Mouse (Mus musculus) stomach, postnatal 0 days (tissue): ENCODE data around the gene Cd101. TPM values are rescaled to one million over a fixed set of nuclear protein-coding genes. Genes with fewer than 3 reads are reported as not detected.

ENCODE experiments used
- ATAC-seq: fragments of 200-750 bp; cut with Nextera tagmentation; 2 replicates; pipeline ENCODE4 v1.8.0; 2017; ENCODE audit not compliant: low FRiP score, low TSS enrichment
- DNase-seq: peaks from one replicate; pipeline ENCODE4 v3.0.0-alpha.2; 2016; ENCODE audit warnings: low spot score
- H3K27ac ChIP-seq: fragments of 300-500 bp; sonication (generic); replicated peaks from 2 replicates; pipeline ENCODE4 v1.5.1; 2014; ENCODE audit warnings: mild to moderate bottlenecking, control low read depth
- H3K27me3 ChIP-seq: fragments of 300-500 bp; sonication (generic); 2 replicates; pipeline ENCODE4 v1.6.1; 2014; ENCODE audit warnings: low read length; ENCODE audit not compliant: control insufficient read depth, insufficient read depth
- H3K36me3 ChIP-seq: fragments of 300-500 bp; sonication (generic); 2 replicates; pipeline ENCODE4 v1.6.1; 2014; ENCODE audit warnings: low read length, mixed read lengths; ENCODE audit not compliant: control insufficient read depth, insufficient read depth
- H3K4me1 ChIP-seq: fragments of 300-500 bp; sonication (generic); replicated peaks from 2 replicates; pipeline ENCODE4 v1.6.1; 2014; ENCODE audit warnings: antibody characterized with exemption; ENCODE audit not compliant: control insufficient read depth, insufficient read depth
- H3K4me2 ChIP-seq: fragments of 300-500 bp; sonication (generic); replicated peaks from 2 replicates; pipeline ENCODE4 v1.6.1; 2014; ENCODE audit warnings: low read depth, mild to moderate bottlenecking, control low read depth, moderate library complexity
- H3K4me3 ChIP-seq: fragments of 300-500 bp; sonication (generic); 2 replicates; pipeline ENCODE4 v1.5.1; 2014; ENCODE audit warnings: low read depth, low read length, control low read depth
- H3K9ac ChIP-seq: fragments of 300-500 bp; sonication (generic); 2 replicates; pipeline ENCODE4 v1.6.1; 2014; ENCODE audit warnings: mild to moderate bottlenecking, low read length, control low read depth, mixed read lengths
- H3K9me3 ChIP-seq: fragments of 300-500 bp; sonication (generic); 2 replicates; pipeline ENCODE4 v1.6.1; 2016; ENCODE audit warnings: low read length; ENCODE audit not compliant: control insufficient read depth
- CTCF ChIP-seq: IDR thresholded peaks from 2 replicates; pipeline ENCODE4 v1.5.1; 2016; ENCODE audit warnings: antibody characterized with exemption, low read depth, mild to moderate bottlenecking, moderate library complexity
- EP300 ChIP-seq: optimal IDR thresholded peaks from 2 replicates; pipeline ENCODE3; 2016; ENCODE audit warnings: antibody characterized with exemption
- WGBS: fragments of 180-500 bp; shearing (Covaris S2); extraction: QIAGEN DNeasy Blood & Tissue Kit; methylation state at CpG from one replicate; pipeline ENCODE4 v1.1.7; 2014; 5-methylcytosine and 5-hydroxymethylcytosine counted together
- polyA plus RNA-seq: library from polyadenylated mRNA; unstranded; fragments of >200 nt; fragmentation: Nextera tagmentation; extraction: Ambion mirVana; gene quantifications from 2 replicates; pipeline ENCODE4 v1.2.1, GENCODE M21; 2015

Gene Cd101
- polyA plus RNA-seq, 1 experiment from 2014 or later: 0.06 TPM

DNA sequence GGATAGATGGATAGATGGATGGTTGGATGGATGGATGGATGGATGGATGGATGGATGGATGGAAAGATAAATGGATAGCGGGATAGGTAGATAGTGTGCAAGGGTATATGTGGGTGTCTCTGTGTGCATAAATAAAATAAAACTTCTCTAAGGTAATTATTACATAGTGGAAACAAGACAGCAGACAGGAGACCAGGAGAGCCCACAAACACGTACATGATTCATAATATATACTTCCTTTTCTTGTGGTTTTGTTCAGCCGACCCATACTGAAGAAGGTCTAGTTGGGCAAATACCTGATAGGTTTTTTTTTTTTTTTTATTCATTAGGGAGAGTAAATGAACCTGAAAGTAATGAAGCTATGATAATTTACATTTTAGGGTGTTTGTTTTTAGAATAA is 15.8 kb downstream of the Cd101 start:
- ATAC-seq (no peak), DNase-seq (no peak)
- no peaks in the 10 kb centered on the region for H3K4me1 ChIP-seq
- no peaks in the 10 kb centered on the region for H3K9me3 ChIP-seq
- TF ChIP-seq EP300 (no peak), CTCF (no peak)
- no peak overlapping the region for H3K27ac ChIP-seq
- WGBS: 81% methylated on average over 3 of the region's 3 CpGs
- H3K9ac ChIP-seq: no peak overlapping the region
- H3K36me3 ChIP-seq: no peaks in the 10 kb centered on the region
- no peak overlapping the region for H3K4me2 ChIP-seq
- no peak overlapping the region for H3K4me3 ChIP-seq
- H3K27me3 ChIP-seq: no peaks in the 10 kb centered on the region

DNA sequence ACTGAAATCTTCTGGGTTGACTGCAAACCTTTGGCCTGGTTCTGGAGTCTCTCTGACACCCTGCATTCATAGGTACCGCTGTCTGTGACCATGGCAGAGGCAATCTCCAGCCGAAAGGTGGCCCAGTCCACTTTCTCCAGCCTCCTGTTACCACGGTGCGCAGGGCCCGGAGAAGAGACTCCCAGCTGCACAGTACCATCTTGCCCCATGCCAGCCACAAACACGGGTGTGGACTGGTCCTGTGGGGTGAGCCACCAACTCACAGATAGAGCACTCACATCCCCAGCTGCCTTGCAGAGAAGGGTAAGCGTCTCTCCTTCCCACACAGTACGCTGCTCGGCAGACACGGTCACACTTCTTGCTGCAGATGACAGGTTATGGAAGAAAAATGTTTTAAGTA is 16.4 kb downstream of the Cd101 start:
- TF ChIP-seq CTCF (no peak), EP300 (no peak)
- no peak overlapping the region for H3K4me3 ChIP-seq
- no peak overlapping the region for H3K9ac ChIP-seq
- no peaks in the 10 kb centered on the region for H3K36me3 ChIP-seq
- no peak for ATAC-seq
- no peaks in the 10 kb centered on the region for H3K9me3 ChIP-seq
- H3K4me2 ChIP-seq: no peak overlapping the region
- no peak for DNase-seq
- 91% methylated on average over 10 of the region's 10 CpGs for WGBS
- no peak overlapping the region for H3K27ac ChIP-seq
- no peaks in the 10 kb centered on the region for H3K4me1 ChIP-seq
- H3K27me3 ChIP-seq: no peaks in the 10 kb centered on the region

DNA sequence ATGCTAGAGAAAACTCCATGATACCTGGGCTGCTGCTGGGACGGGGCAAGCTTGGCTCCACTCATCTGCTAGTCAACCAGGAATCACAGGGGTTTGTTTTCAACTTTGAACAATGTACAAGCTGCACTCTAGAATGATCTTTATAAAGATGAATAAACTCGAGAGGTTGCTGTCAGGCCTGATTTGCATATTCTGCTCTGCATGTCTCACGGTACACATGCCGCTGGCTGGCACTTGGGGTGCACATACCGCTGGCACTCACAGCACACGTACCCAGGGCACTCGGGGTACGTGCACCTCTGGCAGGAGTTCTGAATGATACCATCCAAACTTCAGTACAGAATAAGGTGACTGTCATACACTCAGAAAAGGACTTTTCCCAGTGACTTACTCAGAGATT is 16.8 kb downstream of the Cd101 start:
- H3K4me1 ChIP-seq: no peaks in the 10 kb centered on the region
- H3K4me3 ChIP-seq: no peak overlapping the region
- TF ChIP-seq CTCF (no peak), EP300 (no peak)
- no peaks in the 10 kb centered on the region for H3K9me3 ChIP-seq
- H3K27ac ChIP-seq: no peak overlapping the region
- no peak overlapping the region for H3K9ac ChIP-seq
- ATAC-seq: no peak
- WGBS: 90% methylated on average over 8 of the region's 8 CpGs
- H3K4me2 ChIP-seq: no peak overlapping the region
- no peak for DNase-seq
- H3K27me3 ChIP-seq: no peaks in the 10 kb centered on the region
- no peaks in the 10 kb centered on the region for H3K36me3 ChIP-seq

DNA sequence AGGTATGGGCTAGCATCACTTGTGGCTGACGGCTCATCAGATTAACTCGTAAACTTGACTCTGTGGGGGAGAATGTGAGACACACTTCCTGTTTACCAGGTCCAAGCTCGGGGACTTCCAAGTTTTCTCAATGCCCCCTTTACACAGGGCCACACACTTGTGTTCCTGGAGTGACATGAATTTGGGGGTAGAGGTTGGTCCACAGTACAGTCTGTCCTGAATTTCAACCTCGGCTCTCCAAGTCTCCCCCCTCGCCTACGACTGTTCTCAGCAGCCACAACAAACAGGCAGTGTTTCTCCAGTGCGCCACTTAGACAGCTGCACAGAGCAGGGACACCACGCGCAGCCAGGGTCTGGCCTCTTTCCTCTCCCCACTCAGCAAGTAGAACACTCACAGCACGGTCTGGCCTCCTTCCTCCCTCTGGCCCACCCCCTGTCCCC is 17.2 kb downstream of the Cd101 start:
- Histone ChIP-seq H3K4me2 (no peak overlapping the region), H3K27me3 (no peaks in the 10 kb centered on the region), H3K4me1 (no peaks in the 10 kb centered on the region), H3K9me3 (no peaks in the 10 kb centered on the region), H3K4me3 (no peak overlapping the region), H3K9ac (no peak overlapping the region), H3K27ac (no peak overlapping the region), H3K36me3 (no peaks in the 10 kb centered on the region)
- DNase-seq (no peak), ATAC-seq (peak; percentile 27; the same call in 1 of the 2 replicates)
- TF ChIP-seq EP300: no peak
- no peak for TF ChIP-seq CTCF
- 59% methylated on average over 10 of the region's 10 CpGs for WGBS

DNA sequence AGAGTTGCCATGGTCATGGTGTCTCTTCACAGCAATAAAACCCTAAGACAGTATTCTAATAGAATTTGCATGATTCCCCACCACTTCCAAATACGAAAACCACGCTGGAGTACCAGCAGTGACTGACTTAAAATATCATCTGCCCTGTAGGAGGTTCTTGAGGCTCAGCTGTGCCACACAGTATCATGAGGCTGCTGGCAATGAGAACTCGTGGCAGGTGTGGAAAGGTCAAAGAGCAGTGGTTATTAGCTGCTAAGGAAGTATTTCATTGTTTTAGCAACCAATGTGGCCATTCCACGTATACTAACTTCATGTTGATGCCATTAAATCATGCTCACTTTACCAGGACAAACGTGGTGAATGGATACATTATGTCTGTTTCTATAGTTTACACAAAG is 18.2 kb downstream of the Cd101 start:
- no peak overlapping the region for H3K9ac ChIP-seq
- H3K9me3 ChIP-seq: no peaks in the 10 kb centered on the region
- no peak overlapping the region for H3K27ac ChIP-seq
- H3K4me3 ChIP-seq: no peak overlapping the region
- H3K27me3 ChIP-seq: no peaks in the 10 kb centered on the region
- no peak for DNase-seq
- 60% methylated on average over 5 of the region's 5 CpGs for WGBS
- H3K36me3 ChIP-seq: no peaks in the 10 kb centered on the region
- no peak for ATAC-seq
- no peak for TF ChIP-seq EP300
- TF ChIP-seq CTCF: no peak
- H3K4me2 ChIP-seq: no peak overlapping the region
- H3K4me1 ChIP-seq: no peaks in the 10 kb centered on the region

DNA sequence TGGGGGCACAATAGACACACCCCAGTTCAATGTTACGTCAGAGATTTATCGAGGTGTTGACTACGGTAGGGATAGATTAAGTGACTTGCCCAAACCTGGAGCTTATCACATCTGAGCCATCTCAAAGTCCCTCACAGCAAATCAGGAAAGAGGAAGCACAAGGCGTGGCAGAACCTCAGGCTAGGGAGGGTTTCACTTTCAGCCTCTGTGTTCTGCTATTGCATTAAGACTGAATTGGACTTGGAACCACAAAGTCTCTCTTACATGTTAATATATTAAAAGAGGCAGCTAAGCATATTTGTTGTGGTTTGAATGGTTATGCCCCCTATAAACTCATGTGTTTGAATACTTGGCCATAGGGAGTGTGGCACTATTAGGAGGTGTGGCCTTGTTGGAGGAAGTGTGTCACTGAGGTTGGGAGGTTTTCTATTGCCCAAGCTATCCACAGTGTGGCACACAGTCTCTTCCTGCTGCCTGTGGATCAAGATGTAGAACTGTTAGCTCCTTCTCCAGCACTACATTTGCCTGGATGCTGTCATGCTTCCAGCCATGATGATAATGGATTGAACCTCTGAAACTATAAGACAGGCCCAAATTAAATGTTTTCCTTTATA is 18.7 kb downstream of the Cd101 start:
- Histone ChIP-seq H3K9ac (no peak overlapping the region), H3K9me3 (no peaks in the 10 kb centered on the region), H3K4me2 (no peak overlapping the region), H3K27me3 (no peaks in the 10 kb centered on the region), H3K4me3 (no peak overlapping the region), H3K36me3 (no peaks in the 10 kb centered on the region), H3K27ac (no peak overlapping the region), H3K4me1 (no peaks in the 10 kb centered on the region)
- no peak for DNase-seq
- TF ChIP-seq CTCF (peak; percentile 52), EP300 (peak; percentile 25)
- ATAC-seq: peak; percentile 81
- 72% methylated on average over 4 of the region's 4 CpGs for WGBS
